In genomic region chr5:143819906-143820660, GRCm38 (mm10) we compare ENCODE assay signal across 19 mouse cellular contexts. TPM values are rescaled to one million over a fixed set of nuclear protein-coding genes. Genes with fewer than 3 reads are reported as not detected.
DNase-seq lines count a peak whose midpoint lies in the region; ATAC-seq and TF ChIP-seq lines count a peak whose summit lies in the region.
"Had no signal": no experiment of that assay in that cellular context is flagged by ENCODE, and none has a peak within 500 bp of the region (broad histone marks: within the 10 kb centered on the region; RNA-seq: fewer than 3 reads in every experiment).

No protein-coding gene starts in this region.

- TF ChIP-seq CTCF in heart, adult 2 months (IDR thresholded peaks at IDR 0.05): no peak
- no peak for TF ChIP-seq CTCF in G1E (IDR thresholded peaks at IDR 0.05; ENCODE audit: low read depth, low read length)
- no peak for TF ChIP-seq CTCF in liver, embryonic 14.5 days (IDR thresholded peaks at IDR 0.05; ENCODE audit: low read depth)

- intact Hi-C loops in heart, adult 2 months (cut with DNase I): no loop called here

- TF ChIP-seq POLR2A in heart, adult 2 months (IDR thresholded peaks at IDR 0.05; ENCODE audit: insufficient read depth, low read depth, low read length): no peak

- 0 out of 2 replicates have a peak overlapping the region, but pooled peaks have one; percentile 7 for H3K9ac ChIP-seq in heart, embryonic 12.5 days
- H3K9ac ChIP-seq in heart, adult 2 months (ENCODE audit: low read depth, low read length): no peak overlapping the region
- H3K9ac ChIP-seq in liver, embryonic 14.5 days (replicated peaks): peak overlapping the region; percentile 87
- H3K9ac ChIP-seq: embryonic facial prominence, embryonic 12.5 days; forebrain, embryonic 13.5 days; hindbrain, embryonic 15.5 days; intestine, embryonic 15.5 days had no signal

- H3K9me3 ChIP-seq in heart, embryonic 12.5 days (replicated peaks): no peaks in the 10 kb centered on the region
- no peaks in the 10 kb centered on the region for H3K9me3 ChIP-seq in G1E (replicated peaks)
- H3K9me3 ChIP-seq in liver, embryonic 14.5 days (ENCODE audit: control insufficient read depth, low read length): no peaks in the 10 kb centered on the region
- H3K9me3 ChIP-seq: embryonic facial prominence, embryonic 12.5 days; forebrain, embryonic 13.5 days; hindbrain, embryonic 15.5 days; intestine, embryonic 15.5 days had no signal

- no peak for DNase-seq in heart, adult 2 months
- DNase-seq in A20 (ENCODE audit: low read depth, low spot score) (peak; percentile 71), G1E (ENCODE audit: low spot score) (no peak)
- no peak for DNase-seq in liver, embryonic 14.5 days (ENCODE audit: low read depth in 3 of 3, low spot score in 3 of 3)
- DNase-seq in cerebellum, postnatal 25 days: no peak
- DNase-seq in cerebellum, postnatal 14 days: no peak
- DNase-seq: adrenal gland, postnatal 14 days; cerebellum, adult 9-10 months; gastrocnemius, postnatal 36 days; kidney, postnatal 25 days; lung, adult 2 months; midbrain, embryonic 14.5 days; thymus, postnatal 36 days had no signal

- H3K79me2 ChIP-seq in heart, adult 2 months (replicated peaks; ENCODE audit: control insufficient read depth, insufficient read depth, low read length): peaks cover 4% of the 10 kb centered on the region; the same call in 1 of the 2 replicates

- ATAC-seq in heart, embryonic 12.5 days (ENCODE audit: insufficient number of reproducible peaks, low FRiP score): no peak
- ATAC-seq in G1E (ENCODE audit: extremely low read depth, insufficient number of reproducible peaks, low FRiP score, poor library complexity, severe bottlenecking): no peak
- no peak for ATAC-seq in liver, embryonic 14.5 days (ENCODE audit: insufficient read depth)
- ATAC-seq: forebrain, embryonic 13.5 days; intestine, embryonic 15.5 days had no signal

- H3K27me3 ChIP-seq in heart, embryonic 12.5 days (replicated peaks): no peaks in the 10 kb centered on the region
- no peaks in the 10 kb centered on the region for H3K27me3 ChIP-seq in heart, adult 2 months (ENCODE audit: control insufficient read depth, insufficient read depth, low read length)
- H3K27me3 ChIP-seq in G1E (ENCODE audit: insufficient read depth, low read length): no peaks in the 10 kb centered on the region
- no peaks in the 10 kb centered on the region for H3K27me3 ChIP-seq in liver, embryonic 14.5 days (ENCODE audit: control insufficient read depth, insufficient read depth, low read length)
- H3K27me3 ChIP-seq: embryonic facial prominence, embryonic 12.5 days; forebrain, embryonic 13.5 days; hindbrain, embryonic 15.5 days; intestine, embryonic 15.5 days had no signal

- H3K4me2 ChIP-seq in heart, embryonic 12.5 days: peak overlapping the region; percentile 42
- H3K4me2 ChIP-seq in liver, embryonic 14.5 days (ENCODE audit: low read depth): peak overlapping the region; percentile 76
- H3K4me2 ChIP-seq: embryonic facial prominence, embryonic 12.5 days; hindbrain, embryonic 15.5 days had no signal

- TF ChIP-seq EP300 in heart, adult 2 months (IDR thresholded peaks at IDR 0.05; ENCODE audit: insufficient read depth, low read depth, low read length): no peak
- no peak for TF ChIP-seq EP300 in liver, embryonic 14.5 days (IDR thresholded peaks at IDR 0.05; ENCODE audit: low read depth)

- H3K27ac ChIP-seq in heart, embryonic 12.5 days (ENCODE audit: poor library complexity, severe bottlenecking): no peak overlapping the region
- no peak overlapping the region for H3K27ac ChIP-seq in heart, adult 2 months
- peak overlapping the region; percentile 96 for H3K27ac ChIP-seq in liver, embryonic 14.5 days
- H3K27ac ChIP-seq: embryonic facial prominence, embryonic 12.5 days; forebrain, embryonic 13.5 days; hindbrain, embryonic 15.5 days; intestine, embryonic 15.5 days; layer of hippocampus, adult 2 months had no signal

- H3K4me1 ChIP-seq in heart, embryonic 12.5 days (replicated peaks): peaks cover 7% of the 10 kb centered on the region; the same call in 1 of the 2 replicates
- peaks cover 3% of the 10 kb centered on the region; the same call in 1 of the 2 replicates for H3K4me1 ChIP-seq in heart, adult 2 months (ENCODE audit: control insufficient read depth, insufficient read depth, low read length)
- peaks cover 30% of the 10 kb centered on the region for H3K4me1 ChIP-seq in G1E (ENCODE audit: insufficient read depth, low read depth, low read length)
- H3K4me1 ChIP-seq in liver, embryonic 14.5 days (replicated peaks; ENCODE audit: control insufficient read depth in 2 of 2, insufficient read depth in 2 of 2, low read length in 1 of 2): peaks cover 15 to 23% of the 10 kb centered on the region in 2 experiments

- H3K36me3 ChIP-seq in heart, embryonic 12.5 days: no peaks in the 10 kb centered on the region
- no peaks in the 10 kb centered on the region for H3K36me3 ChIP-seq in heart, adult 2 months (ENCODE audit: control insufficient read depth, insufficient read depth, low read length)
- H3K36me3 ChIP-seq in G1E (replicated peaks): peaks cover 11% of the 10 kb centered on the region
- H3K36me3 ChIP-seq in liver, embryonic 14.5 days (replicated peaks; ENCODE audit: control insufficient read depth, insufficient read depth, low read depth): peaks cover 14% of the 10 kb centered on the region
- H3K36me3 ChIP-seq: embryonic facial prominence, embryonic 12.5 days; hindbrain, embryonic 15.5 days; intestine, embryonic 15.5 days had no signal

- 91% methylated on average over 24 of the region's 24 CpGs for WGBS in heart, embryonic 12.5 days
- 85% methylated on average over 24 of the region's 24 CpGs for WGBS in heart, adult 2 months
- WGBS in liver, embryonic 14.5 days (ENCODE audit: insufficient replicate concordance): 85% methylated on average over 24 of the region's 24 CpGs

- H3K4me3 ChIP-seq in heart, embryonic 12.5 days: peak overlapping the region; percentile 21
- H3K4me3 ChIP-seq in heart, adult 2 months: no peak overlapping the region
- peak overlapping the region; percentile 67; the same call in 1 of the 2 replicates for H3K4me3 ChIP-seq in G1E (ENCODE audit: low read depth, low read length)
- H3K4me3 ChIP-seq in liver, embryonic 14.5 days (ENCODE audit: insufficient read depth in 1 of 2, low read depth in 2 of 2, low read length in 2 of 2): peak overlapping the region; percentile 65 to 71
- H3K4me3 ChIP-seq: embryonic facial prominence, embryonic 12.5 days; forebrain, embryonic 13.5 days; hindbrain, embryonic 15.5 days; intestine, embryonic 15.5 days; layer of hippocampus, adult 2 months had no signal

RNA-seq across cellular contexts. Expression of gene Eif2ak1, which starts 2.5 kb away (rescaled TPM):
- 35.0 and 35.4 TPM in 2 replicates for polyA plus RNA-seq in heart, embryonic 12.5 days (2016; fragmentation: Nextera tagmentation; extraction: Ambion mirVana)
- 10 to 100 TPM; 19.2 to 21.4 TPM for total RNA-seq in heart, adult 2 months (2021)
- polyA plus RNA-seq in heart, adult 2 months (2012; rRNA removed): 11.9 and 18.4 TPM in 2 replicates
- total RNA-seq in G1E (2014; fragmentation: Nextera tagmentation): 52.6 and 73.0 TPM in 2 replicates
- total RNA-seq in G1E (2017): 31.9 and 34.6 TPM in 2 replicates
- 12.9 and 18.9 TPM in 2 replicates for polyA plus RNA-seq in G1E (2012)
- polyA plus RNA-seq in liver, embryonic 14.5 days (2012; rRNA removed): 39.8 and 44.3 TPM in 2 replicates
- 108 and 112 TPM in 2 replicates for polyA plus RNA-seq in liver, embryonic 14.5 days (2014; fragmentation: Nextera tagmentation; extraction: Ambion mirVana)
